Mouse (Mus musculus): ENCODE data around the gene Brpf1. TPM values are rescaled to one million over a fixed set of nuclear protein-coding genes. Genes with fewer than 3 reads are reported as not detected.

Gene Brpf1
- polyA plus RNA-seq, 1 experiment: 16.6 TPM

- Histone ChIP-seq H3K27me3 (replicated peaks) (peaks cover 4% of the 10 kb centered on the region), H3K4me1 (peaks cover 21% of the 10 kb centered on the region), H3K4me3 (replicated peaks) (no peak overlapping the region), H3K36me3 (replicated peaks; ENCODE audit: low read length) (no peaks in the 10 kb centered on the region), H3K9me3 (no peaks in the 10 kb centered on the region)
- TF ChIP-seq FLI1 (IDR thresholded peaks at IDR 0.05; ENCODE audit: low read length) (no peak), GATA1 (IDR thresholded peaks at IDR 0.05; ENCODE audit: borderline replicate concordance, low read length) (no peak)
Measured at GRCm38 (mm10) chr6:113351161-113351560, 44.2 kb downstream of the Brpf1 start.

GRCm38 (mm10) chr6:113351653-113352052 is 44.7 kb downstream of the Brpf1 start:
- H3K9me3 ChIP-seq: no peaks in the 10 kb centered on the region
- H3K27me3 ChIP-seq (replicated peaks): peaks cover 4% of the 10 kb centered on the region
- H3K4me1 ChIP-seq: peaks cover 21% of the 10 kb centered on the region
- no peak overlapping the region for H3K4me3 ChIP-seq (replicated peaks)
- no peaks in the 10 kb centered on the region for H3K36me3 ChIP-seq (replicated peaks; ENCODE audit: low read length)
- TF ChIP-seq FLI1 (IDR thresholded peaks at IDR 0.05; ENCODE audit: low read length) (no peak), GATA1 (IDR thresholded peaks at IDR 0.05; ENCODE audit: borderline replicate concordance, low read length) (no peak)

DNA sequence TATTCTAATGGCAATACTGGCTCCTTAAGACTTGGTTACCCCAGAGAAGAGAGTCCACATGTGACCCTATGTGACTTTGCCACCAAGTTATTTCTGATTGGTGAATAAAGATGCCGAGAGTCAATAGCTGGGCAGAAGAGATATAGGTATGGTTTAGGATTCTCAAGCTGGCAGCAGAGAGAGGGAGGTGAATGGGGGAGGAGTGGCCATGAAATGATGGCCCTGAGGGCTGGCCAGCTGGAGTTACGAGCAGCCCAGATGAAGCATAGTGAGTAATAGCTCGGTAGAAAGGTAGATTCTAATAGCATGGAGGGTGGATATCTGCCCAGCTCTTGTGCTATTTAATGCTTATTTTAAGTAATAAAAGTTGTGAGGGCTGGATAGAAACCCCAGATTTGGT is 45.9 kb downstream of the Brpf1 start:
- H3K4me1 ChIP-seq: peaks cover 21% of the 10 kb centered on the region
- H3K4me3 ChIP-seq (replicated peaks): no peak overlapping the region
- no peaks in the 10 kb centered on the region for H3K9me3 ChIP-seq
- H3K27me3 ChIP-seq (replicated peaks): peaks cover 6% of the 10 kb centered on the region
- TF ChIP-seq FLI1 (IDR thresholded peaks at IDR 0.05; ENCODE audit: low read length) (no peak), GATA1 (IDR thresholded peaks at IDR 0.05; ENCODE audit: borderline replicate concordance, low read length) (no peak)
- H3K36me3 ChIP-seq (replicated peaks; ENCODE audit: low read length): no peaks in the 10 kb centered on the region

DNA sequence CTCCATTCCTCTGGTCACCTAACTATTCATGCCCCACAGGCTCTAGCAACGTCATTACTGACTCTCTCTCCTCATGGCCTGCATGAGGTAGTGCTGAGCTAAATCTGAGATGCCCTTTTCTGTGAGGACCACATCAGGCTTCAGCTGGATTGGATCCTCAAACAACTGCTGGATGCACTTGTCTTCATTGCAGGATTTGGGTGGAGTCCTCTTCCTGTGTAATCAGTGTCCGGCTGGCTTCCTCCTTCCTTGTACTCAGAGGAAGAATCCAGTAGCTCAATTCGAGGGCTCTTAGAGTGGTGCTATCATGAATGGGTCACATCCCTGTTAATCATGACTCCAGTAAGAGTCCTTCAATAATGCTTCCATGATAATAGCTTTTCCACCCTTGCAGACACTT is 46.8 kb downstream of the Brpf1 start:
- Histone ChIP-seq H3K36me3 (replicated peaks; ENCODE audit: low read length) (no peaks in the 10 kb centered on the region), H3K4me3 (replicated peaks) (no peak overlapping the region), H3K9me3 (no peaks in the 10 kb centered on the region), H3K4me1 (peaks cover 21% of the 10 kb centered on the region), H3K27me3 (replicated peaks) (peaks cover 10% of the 10 kb centered on the region)
- TF ChIP-seq GATA1 (IDR thresholded peaks at IDR 0.05; ENCODE audit: borderline replicate concordance, low read length) (no peak), FLI1 (IDR thresholded peaks at IDR 0.05; ENCODE audit: low read length) (no peak)

GRCm38 (mm10) chr6:113361476-113361875 is 54.5 kb downstream of the Brpf1 start:
- peaks cover 29% of the 10 kb centered on the region for H3K4me1 ChIP-seq
- peaks cover 5% of the 10 kb centered on the region for H3K36me3 ChIP-seq (replicated peaks; ENCODE audit: low read length)
- H3K4me3 ChIP-seq (replicated peaks): no peak overlapping the region
- H3K27me3 ChIP-seq (replicated peaks): peaks cover 15% of the 10 kb centered on the region
- no peak for TF ChIP-seq GATA1 (IDR thresholded peaks at IDR 0.05; ENCODE audit: borderline replicate concordance, low read length)
- TF ChIP-seq FLI1 (IDR thresholded peaks at IDR 0.05; ENCODE audit: low read length): no peak
- H3K9me3 ChIP-seq: no peaks in the 10 kb centered on the region

GRCm38 (mm10) chr6:113362241-113362640 is 55.3 kb downstream of the Brpf1 start:
- TF ChIP-seq GATA1 (IDR thresholded peaks at IDR 0.05; ENCODE audit: borderline replicate concordance, low read length) (no peak), FLI1 (IDR thresholded peaks at IDR 0.05; ENCODE audit: low read length) (no peak)
- Histone ChIP-seq H3K4me1 (peaks cover 29% of the 10 kb centered on the region), H3K36me3 (replicated peaks; ENCODE audit: low read length) (peaks cover 13% of the 10 kb centered on the region), H3K4me3 (replicated peaks) (peak overlapping the region; percentile 21), H3K27me3 (replicated peaks) (peaks cover 13% of the 10 kb centered on the region), H3K9me3 (no peaks in the 10 kb centered on the region)

- peaks cover 29% of the 10 kb centered on the region for H3K4me1 ChIP-seq
- no peak overlapping the region for H3K4me3 ChIP-seq (replicated peaks)
- H3K27me3 ChIP-seq (replicated peaks): peaks cover 9% of the 10 kb centered on the region
- peaks cover 36% of the 10 kb centered on the region for H3K36me3 ChIP-seq (replicated peaks; ENCODE audit: low read length)
- no peak for TF ChIP-seq FLI1 (IDR thresholded peaks at IDR 0.05; ENCODE audit: low read length)
- TF ChIP-seq GATA1 (IDR thresholded peaks at IDR 0.05; ENCODE audit: borderline replicate concordance, low read length): no peak
- no peaks in the 10 kb centered on the region for H3K9me3 ChIP-seq
Measured at GRCm38 (mm10) chr6:113364518-113365135, 57.7 kb downstream of the Brpf1 start.

- Histone ChIP-seq H3K9me3 (no peaks in the 10 kb centered on the region), H3K27me3 (replicated peaks) (peaks cover 4% of the 10 kb centered on the region), H3K4me3 (replicated peaks) (no peak overlapping the region), H3K36me3 (replicated peaks; ENCODE audit: low read length) (peaks cover 56% of the 10 kb centered on the region), H3K4me1 (peaks cover 25% of the 10 kb centered on the region)
- no peak for TF ChIP-seq FLI1 (IDR thresholded peaks at IDR 0.05; ENCODE audit: low read length)
- no peak for TF ChIP-seq GATA1 (IDR thresholded peaks at IDR 0.05; ENCODE audit: borderline replicate concordance, low read length)
Measured at GRCm38 (mm10) chr6:113366639-113367038, 59.7 kb downstream of the Brpf1 start.

- H3K9me3 ChIP-seq: no peaks in the 10 kb centered on the region
- TF ChIP-seq GATA1 (IDR thresholded peaks at IDR 0.05; ENCODE audit: borderline replicate concordance, low read length): no peak
- no peak for TF ChIP-seq FLI1 (IDR thresholded peaks at IDR 0.05; ENCODE audit: low read length)
- H3K4me3 ChIP-seq (replicated peaks): no peak overlapping the region
- H3K36me3 ChIP-seq (replicated peaks; ENCODE audit: low read length): peaks cover 66% of the 10 kb centered on the region
- H3K27me3 ChIP-seq (replicated peaks): no peaks in the 10 kb centered on the region
- peaks cover 24% of the 10 kb centered on the region for H3K4me1 ChIP-seq
Measured at GRCm38 (mm10) chr6:113367574-113367973, 60.6 kb downstream of the Brpf1 start.

- H3K27me3 ChIP-seq (replicated peaks): no peaks in the 10 kb centered on the region
- no peaks in the 10 kb centered on the region for H3K9me3 ChIP-seq
- peaks cover 30% of the 10 kb centered on the region for H3K4me1 ChIP-seq
- TF ChIP-seq GATA1 (IDR thresholded peaks at IDR 0.05; ENCODE audit: borderline replicate concordance, low read length) (no peak), FLI1 (IDR thresholded peaks at IDR 0.05; ENCODE audit: low read length) (no peak)
- H3K4me3 ChIP-seq (replicated peaks): no peak overlapping the region
- peaks cover 71% of the 10 kb centered on the region for H3K36me3 ChIP-seq (replicated peaks; ENCODE audit: low read length)
Measured at GRCm38 (mm10) chr6:113368124-113368523, 61.2 kb downstream of the Brpf1 start.

All from megakaryocyte, embryonic 14.5 days (primary cell).